Mouse (Mus musculus): ENCODE measurements around the gene Zfp13.
"Not testable (repeated sequence)": the region's sequence is repeated elsewhere in the genome, so short reads cannot be mapped to it uniquely, and the experiment has no call there.

Gene Zfp13

DNA sequence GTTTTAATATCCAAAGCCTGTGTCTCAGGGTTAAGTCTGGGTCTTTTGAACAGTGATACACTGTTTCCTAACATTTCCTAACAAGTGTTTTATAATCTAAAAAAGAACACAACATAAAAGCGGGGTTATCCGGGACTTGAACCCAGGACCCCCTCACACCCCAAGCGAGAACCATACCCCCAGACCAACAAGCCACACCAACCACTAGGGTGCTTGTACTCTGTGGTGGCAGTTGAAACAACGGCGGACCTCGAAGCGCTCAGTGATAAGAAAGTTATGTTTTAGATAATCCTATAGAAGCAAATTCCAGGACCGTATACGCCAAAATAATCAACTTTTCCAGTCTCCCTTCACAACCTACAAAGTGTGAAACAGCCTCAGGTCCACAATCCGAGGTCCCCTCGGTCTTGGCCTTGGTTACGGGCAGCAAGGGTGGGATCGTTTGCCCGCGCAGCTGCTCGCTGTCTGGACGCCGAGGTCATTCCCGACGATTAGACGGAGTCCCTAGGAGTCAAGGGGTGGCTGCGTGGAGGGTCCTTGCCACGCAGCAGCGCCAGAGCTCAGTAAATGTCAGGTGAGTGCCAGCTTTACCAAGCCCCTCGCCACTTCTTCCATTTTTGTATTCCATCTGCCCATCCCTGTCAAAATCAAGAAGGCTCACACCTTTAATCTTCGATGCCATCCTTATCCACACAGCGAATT lies 61.6 kb downstream of the Zfp13 start:
- ChIA-PET CTCF (interaction anchor here in 1 of 4 experiments (1.4 kb wide), 1 partner anchor 73 kb away, joined by 3 read pairs; no protein-coding TSS in a partner anchor), POLR2A (interaction anchor here in 2 of 4 experiments (0.6 to 0.8 kb wide), 2 partner anchors 55 to 64 kb away, joined by 3 to 6 read pairs; no protein-coding TSS in a partner anchor)

- ChIA-PET CTCF (interaction anchor here in 3 of 4 experiments (1.2 to 1.6 kb wide), 3 partner anchors 25 to 171 kb away, joined by 3 to 6 read pairs (median 4); no protein-coding TSS in a partner anchor), POLR2A (interaction anchor here in 3 of 4 experiments (0.6 to 1.6 kb wide), 7 partner anchors 11 to 1802 kb away, joined by 3 to 10 read pairs (median 4); no protein-coding TSS in a partner anchor)
Measured at GRCm38 (mm10) chr17:23535046-23535788, 64.1 kb downstream of the Zfp13 start.

DNA sequence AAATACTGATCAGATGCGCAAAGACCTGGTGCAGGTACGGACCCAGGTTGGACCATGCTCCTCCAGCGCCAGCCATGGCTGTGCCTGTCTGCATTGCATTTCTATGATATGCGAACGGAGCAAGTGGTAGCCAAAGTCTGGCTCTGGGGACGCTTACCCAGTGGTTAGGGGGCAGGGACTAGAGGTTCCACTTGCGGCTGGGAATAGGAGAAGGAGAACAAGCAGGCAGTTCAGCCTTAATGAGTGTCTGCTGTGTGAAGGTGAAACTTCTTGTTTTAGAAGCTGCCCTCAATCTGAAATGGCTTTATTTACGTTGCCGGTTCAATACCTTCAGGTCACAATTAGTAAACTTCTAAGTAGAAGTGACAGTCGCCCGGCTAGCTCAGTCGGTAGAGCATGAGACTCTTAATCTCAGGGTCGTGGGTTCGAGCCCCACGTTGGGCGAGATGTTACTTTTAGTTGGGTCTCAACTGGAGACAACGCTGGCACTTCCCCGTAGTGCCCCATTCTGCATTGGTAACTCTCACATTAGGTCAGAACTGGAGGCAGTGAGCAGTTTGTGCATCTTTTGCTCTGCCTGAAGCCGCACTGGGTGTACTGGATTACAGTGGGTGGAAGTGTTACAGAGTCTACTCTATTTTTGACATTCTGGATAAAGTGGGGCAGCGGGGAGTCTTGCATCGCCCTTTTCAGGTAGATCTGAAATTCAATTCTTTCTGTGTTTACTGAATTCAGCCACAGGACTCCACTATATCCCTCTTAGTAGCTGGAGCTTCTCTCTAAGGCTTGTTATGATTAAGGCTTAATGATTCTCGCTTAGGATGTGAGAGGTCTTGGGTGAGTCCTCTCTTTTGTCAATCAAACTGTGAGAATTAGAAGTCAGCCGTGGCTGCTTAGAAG lies 65.4 kb downstream of the Zfp13 start:
- ChIA-PET CTCF (interaction anchor here in 2 of 4 experiments (1.2 to 1.6 kb wide), 2 partner anchors 26 to 172 kb away, joined by 3 to 6 read pairs (median 4); no protein-coding TSS in a partner anchor), POLR2A (interaction anchor here in 2 of 4 experiments (0.7 to 1.6 kb wide), 6 partner anchors 12 to 70 kb away, joined by 3 to 10 read pairs (median 4); no protein-coding TSS in a partner anchor)

GRCm38 (mm10) chr17:23531408-23531807 lies 67.9 kb downstream of the Zfp13 start:
- CTCF ChIA-PET = interaction anchor here in 2 of 4 experiments (0.6 kb wide), 2 partner anchors 78 to 789 kb away, joined by 3 read pairs; no protein-coding TSS in a partner anchor
- POLR2A ChIA-PET = not testable (repeated sequence)

All from embryonic stem cell, embryonic (primary cell).